Mouse (Mus musculus) lung, adult 2 months (tissue): ENCODE data around the gene Slain2.

Source experiments
- CTCF ChIP-seq: fragments of 200-500 bp; IDR thresholded peaks from 2 replicates; pipeline ENCODE4 v1.5.1; 2011; ENCODE audit warnings: mild to moderate bottlenecking, low read length, control low read depth; ENCODE audit not compliant: insufficient read depth
- POLR2A ChIP-seq: fragments of 200-500 bp; IDR thresholded peaks from 2 replicates; pipeline ENCODE4 v1.6.1; 2011; ENCODE audit warnings: low read depth, mild to moderate bottlenecking, control low read depth, low read length, borderline replicate concordance; ENCODE audit errors: extremely low read depth

- no peak for TF ChIP-seq CTCF
- no peak for TF ChIP-seq POLR2A
These were observed 30.4 kb upstream of the Slain2 start for GRCm38 (mm10) chr5:72883706-72884105.
